Mouse (Mus musculus): ENCODE measurements around the gene Bloc1s5.

Bloc1s5 gene

GRCm38 (mm10) chr13:38616887-38617286 is 18.0 kb downstream of the Bloc1s5 start:
- DNase-seq = no peak

GRCm38 (mm10) chr13:38615656-38616055 is 19.3 kb downstream of the Bloc1s5 start:
- DNase-seq = no peak

GRCm38 (mm10) chr13:38614298-38614697 is 20.6 kb downstream of the Bloc1s5 start:
- DNase-seq = no peak

- DNase-seq = no peak
These were observed 21.3 kb downstream of the Bloc1s5 start for GRCm38 (mm10) chr13:38613583-38613982.

- no peak for DNase-seq
These were observed 22.3 kb downstream of the Bloc1s5 start for GRCm38 (mm10) chr13:38612608-38613007.

- DNase-seq = no peak
These were observed 22.7 kb downstream of the Bloc1s5 start for GRCm38 (mm10) chr13:38612179-38612578.

GRCm38 (mm10) chr13:38610336-38610735 is 24.6 kb downstream of the Bloc1s5 start:
- no peak for DNase-seq

- DNase-seq = no peak
These were observed 27.8 kb downstream of the Bloc1s5 start for GRCm38 (mm10) chr13:38607130-38607529.

- no peak for DNase-seq
These were observed 29.6 kb downstream of the Bloc1s5 start for GRCm38 (mm10) chr13:38605353-38605752.

GRCm38 (mm10) chr13:38602966-38603365 is 31.9 kb downstream of the Bloc1s5 start:
- peak; percentile 80 for DNase-seq

GRCm38 (mm10) chr13:38602243-38602832 is 32.6 kb downstream of the Bloc1s5 start:
- DNase-seq = no peak

GRCm38 (mm10) chr13:38600811-38601210 is 34.1 kb downstream of the Bloc1s5 start:
- DNase-seq = no peak

- no peak for DNase-seq
These were observed 37.8 kb downstream of the Bloc1s5 start for GRCm38 (mm10) chr13:38597076-38597475.

GRCm38 (mm10) chr13:38596461-38596860 is 38.4 kb downstream of the Bloc1s5 start:
- no peak for DNase-seq

- no peak for DNase-seq
These were observed 41.8 kb downstream of the Bloc1s5 start for GRCm38 (mm10) chr13:38593114-38593513.

- DNase-seq = no peak
These were observed 47.6 kb downstream of the Bloc1s5 start for GRCm38 (mm10) chr13:38587350-38587749.

GRCm38 (mm10) chr13:38586451-38586850 is 48.5 kb downstream of the Bloc1s5 start:
- DNase-seq = no peak

- DNase-seq = no peak
These were observed 52.1 kb downstream of the Bloc1s5 start for GRCm38 (mm10) chr13:38582768-38583167.

GRCm38 (mm10) chr13:38580601-38581457 is 54.1 kb downstream of the Bloc1s5 start:
- DNase-seq = no peak

- no peak for DNase-seq
These were observed 54.8 kb downstream of the Bloc1s5 start for GRCm38 (mm10) chr13:38579971-38580600.

- no peak for DNase-seq
These were observed 60.2 kb downstream of the Bloc1s5 start for GRCm38 (mm10) chr13:38574668-38575067.

- DNase-seq = no peak
These were observed 61.6 kb downstream of the Bloc1s5 start for GRCm38 (mm10) chr13:38573281-38573680.

GRCm38 (mm10) chr13:38565245-38565644 is 69.7 kb downstream of the Bloc1s5 start:
- DNase-seq = no peak

GRCm38 (mm10) chr13:38554611-38555010 is 80.3 kb downstream of the Bloc1s5 start:
- no peak for DNase-seq
